Mouse (Mus musculus) embryonic fibroblast, embryonic 13.5 days (primary cell): ENCODE results near the gene Setd6.

Experiments used
- CTCF ChIP-seq: IDR thresholded peaks from 2 replicates; pipeline ENCODE4 v1.5.1; 2011; ENCODE audit warnings: mild to moderate bottlenecking, control low read depth, low read length, moderate library complexity, borderline replicate concordance; ENCODE audit not compliant: insufficient read depth
- POLR2A ChIP-seq: IDR thresholded peaks from 2 replicates; pipeline ENCODE4 v1.6.1; 2011; ENCODE audit warnings: low read depth, mild to moderate bottlenecking, control low read depth, low read length, moderate library complexity

- TF ChIP-seq CTCF: no peak
- no peak for TF ChIP-seq POLR2A
Observed at GRCm38 (mm10) chr8:95714837-95715413, 756 bp upstream of the Setd6 start.
